Mouse (Mus musculus): ENCODE results near the gene Tbce. TPM values are rescaled to one million over a fixed set of nuclear protein-coding genes. Genes with fewer than 3 reads are reported as not detected.

The Tbce gene
- total and polyA plus RNA-seq, 3 experiments: 27.2 to 82.1 (median 54.4) TPM

DNA sequence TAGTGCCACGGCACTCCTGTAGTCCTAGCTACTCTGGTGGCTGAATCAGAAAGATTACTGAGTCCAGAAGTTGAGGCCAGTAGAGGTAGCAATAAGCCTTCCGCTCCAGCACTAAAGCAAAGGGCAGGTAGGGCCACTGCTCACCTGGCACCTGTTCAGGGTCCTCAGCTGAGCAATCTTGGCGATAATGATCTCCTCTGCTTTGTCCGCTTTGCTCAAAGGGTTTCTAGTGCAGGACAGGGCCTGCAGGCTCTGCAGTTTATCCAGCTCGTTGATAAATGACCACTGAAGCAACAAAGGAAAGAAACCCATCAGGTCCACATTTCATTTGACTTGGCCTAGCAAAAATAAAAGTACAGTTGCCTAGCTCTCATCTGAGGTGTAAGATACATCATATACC, 34.4 kb downstream of the Tbce start:
- H3K36me3 ChIP-seq (replicated peaks in 1 of 2; ENCODE audit: control insufficient read depth in 1 of 2, insufficient read depth in 1 of 2, low read length in 1 of 2): peaks cover 68 to 91% of the 10 kb centered on the region in 2 experiments
- no peaks in the 10 kb centered on the region for H3K79me2 ChIP-seq (replicated peaks; ENCODE audit: control insufficient read depth, extremely low read depth, insufficient read depth, poor library complexity, severe bottlenecking)
- no peak overlapping the region for H3K9ac ChIP-seq (ENCODE audit: insufficient read depth, low read depth)
- in situ Hi-C loops (cut with MboI; ENCODE audit: low pct_ligation_motif_present, low pct_unique_long_range_greater_than_20kb, low sequenced_read_pairs) (no loop called here), dilution Hi-C loops (cut with MboI; ENCODE audit: extremely low pct_ligation_motif_present, extremely low pct_unique_long_range_greater_than_20kb, low sequenced_read_pairs) (no loop called here)
- no peaks in the 10 kb centered on the region for H3K27me3 ChIP-seq (replicated peaks)
- no peak overlapping the region for H3K27ac ChIP-seq (ENCODE audit: insufficient read depth, low read depth)
- H3K9me3 ChIP-seq (replicated peaks; ENCODE audit: low read length): no peaks in the 10 kb centered on the region
- H3K4me1 ChIP-seq (ENCODE audit: control insufficient read depth in 1 of 2, insufficient read depth in 2 of 2): no peaks in the 10 kb centered on the region
- H3K4me3 ChIP-seq (replicated peaks in 1 of 3; ENCODE audit: low read depth in 2 of 3, low read length in 2 of 3, poor library complexity in 1 of 3): no peak overlapping the region
- H3K4me2 ChIP-seq (ENCODE audit: insufficient read depth, low read depth, poor library complexity, severe bottlenecking): no peak overlapping the region
- no peak for DNase-seq (ENCODE audit: extremely low read depth)
- TF ChIP-seq CHD1 (IDR thresholded peaks at IDR 0.05; ENCODE audit: low read depth, low read length): no peak
- TF ChIP-seq NELFE (IDR thresholded peaks at IDR 0.05; ENCODE audit: low read depth, low read length): no peak
- no peak for TF ChIP-seq RAD21 (IDR thresholded peaks at IDR 0.05; ENCODE audit: low read depth, low read length)
- TF ChIP-seq SIN3A (IDR thresholded peaks at IDR 0.05; ENCODE audit: low read length): no peak
- no peak for TF ChIP-seq EP300 (IDR thresholded peaks at IDR 0.05; ENCODE audit: low read length)
- no peak for TF ChIP-seq IRF4 (IDR thresholded peaks at IDR 0.05; ENCODE audit: low read depth, low read length)
- TF ChIP-seq ETS1 (conservative IDR thresholded peaks at IDR 0.05; ENCODE audit: low read depth, low read length): no peak
- TF ChIP-seq TCF12 (IDR thresholded peaks at IDR 0.05; ENCODE audit: low read depth, low read length): no peak
- TF ChIP-seq POLR2A (IDR thresholded peaks at IDR 0.05; ENCODE audit: low read depth, low read length): no peak
- no peak for TF ChIP-seq MEF2A (IDR thresholded peaks at IDR 0.05; ENCODE audit: borderline replicate concordance, low read depth, low read length)

DNA sequence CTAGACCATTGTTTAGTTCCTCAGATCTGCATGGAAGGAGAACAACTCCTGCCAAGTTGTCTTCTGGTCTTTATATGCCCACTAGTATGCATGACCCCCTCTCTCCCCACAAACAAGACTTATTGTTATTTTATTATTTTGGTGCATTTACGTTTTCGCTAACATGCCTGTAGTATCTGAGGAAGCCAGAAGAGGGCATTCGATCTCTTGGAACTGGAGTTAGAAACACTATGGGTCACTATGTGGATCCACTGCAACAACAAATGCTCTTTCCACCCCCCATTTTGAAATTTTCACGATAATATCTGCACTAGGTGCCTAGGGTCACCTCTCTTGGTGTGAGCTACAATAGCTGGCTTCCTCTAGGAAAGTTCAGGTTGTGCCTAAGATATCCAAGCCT, 35.4 kb downstream of the Tbce start:
- TF ChIP-seq SMC3 (IDR thresholded peaks at IDR 0.05; ENCODE audit: low read depth, low read length) (peak; percentile 23; the same call in 1 of the 2 replicates), MXI1 (IDR thresholded peaks at IDR 0.05; ENCODE audit: low read depth, low read length) (no peak), CTCF (conservative IDR thresholded peaks at IDR 0.05 in 1 of 2, IDR thresholded peaks at IDR 0.05 in 1 of 2; ENCODE audit: low read depth in 2 of 2, low read length in 2 of 2) (peak in 1 of 2 experiments; percentile 38; a peak in 1 of 4 replicates)
- Histone ChIP-seq H3K27ac (ENCODE audit: insufficient read depth, low read depth) (no peak overlapping the region), H3K36me3 (replicated peaks in 1 of 2; ENCODE audit: control insufficient read depth in 1 of 2, insufficient read depth in 1 of 2, low read length in 1 of 2) (peaks cover 69 to 91% of the 10 kb centered on the region in 2 experiments), H3K4me2 (ENCODE audit: insufficient read depth, low read depth, poor library complexity, severe bottlenecking) (no peak overlapping the region), H3K4me1 (ENCODE audit: control insufficient read depth in 1 of 2, insufficient read depth in 2 of 2) (no peaks in the 10 kb centered on the region), H3K9me3 (replicated peaks; ENCODE audit: low read length) (no peaks in the 10 kb centered on the region), H3K27me3 (replicated peaks) (no peaks in the 10 kb centered on the region), H3K4me3 (replicated peaks in 1 of 3; ENCODE audit: low read depth in 2 of 3, low read length in 2 of 3, poor library complexity in 1 of 3) (no peak overlapping the region), H3K9ac (ENCODE audit: insufficient read depth, low read depth) (no peak overlapping the region), H3K79me2 (replicated peaks; ENCODE audit: control insufficient read depth, extremely low read depth, insufficient read depth, poor library complexity, severe bottlenecking) (no peaks in the 10 kb centered on the region)
- peak; percentile 6 for DNase-seq (ENCODE audit: extremely low read depth)
- dilution Hi-C loops (cut with MboI; ENCODE audit: extremely low pct_ligation_motif_present, extremely low pct_unique_long_range_greater_than_20kb, low sequenced_read_pairs): no loop called here
- in situ Hi-C loops (cut with MboI; ENCODE audit: low pct_ligation_motif_present, low pct_unique_long_range_greater_than_20kb, low sequenced_read_pairs): no loop called here

GRCm38 (mm10) chr13:14002706-14003105, 36.7 kb downstream of the Tbce start:
- no peaks in the 10 kb centered on the region for H3K79me2 ChIP-seq (replicated peaks; ENCODE audit: control insufficient read depth, extremely low read depth, insufficient read depth, poor library complexity, severe bottlenecking)
- H3K27ac ChIP-seq (ENCODE audit: insufficient read depth, low read depth): no peak overlapping the region
- H3K4me2 ChIP-seq (ENCODE audit: insufficient read depth, low read depth, poor library complexity, severe bottlenecking): no peak overlapping the region
- no peak overlapping the region for H3K4me3 ChIP-seq (replicated peaks in 1 of 3; ENCODE audit: low read depth in 2 of 3, low read length in 2 of 3, poor library complexity in 1 of 3)
- TF ChIP-seq ZKSCAN1 (IDR thresholded peaks at IDR 0.05; ENCODE audit: borderline replicate concordance, low read depth, low read length) (no peak), POLR2A (IDR thresholded peaks at IDR 0.05; ENCODE audit: low read depth, low read length) (no peak), UBTF (IDR thresholded peaks at IDR 0.05; ENCODE audit: low read depth, low read length) (no peak), JUND (conservative IDR thresholded peaks at IDR 0.05; ENCODE audit: low read depth, low read length) (no peak), EP300 (IDR thresholded peaks at IDR 0.05; ENCODE audit: low read length) (no peak), MAX (IDR thresholded peaks at IDR 0.05; ENCODE audit: low read length) (no peak), SMC3 (IDR thresholded peaks at IDR 0.05; ENCODE audit: low read depth, low read length) (no peak), SIN3A (IDR thresholded peaks at IDR 0.05; ENCODE audit: low read length) (no peak), POLR2AphosphoS2 (IDR thresholded peaks at IDR 0.05; ENCODE audit: low read depth, low read length) (no peak), NELFE (IDR thresholded peaks at IDR 0.05; ENCODE audit: low read depth, low read length) (no peak), USF2 (conservative IDR thresholded peaks at IDR 0.05; ENCODE audit: low read depth, low read length) (no peak), CHD2 (IDR thresholded peaks at IDR 0.05; ENCODE audit: low read length) (no peak), PAX5 (IDR thresholded peaks at IDR 0.05; ENCODE audit: low read length) (no peak), RCOR1 (conservative IDR thresholded peaks at IDR 0.05; ENCODE audit: low read depth, low read length) (no peak), TBP (conservative IDR thresholded peaks at IDR 0.05; ENCODE audit: low read depth, low read length) (no peak), MXI1 (IDR thresholded peaks at IDR 0.05; ENCODE audit: low read depth, low read length) (no peak), USF1 (IDR thresholded peaks at IDR 0.05; ENCODE audit: low read depth, low read length) (no peak)
- H3K36me3 ChIP-seq (replicated peaks in 1 of 2; ENCODE audit: control insufficient read depth in 1 of 2, insufficient read depth in 1 of 2, low read length in 1 of 2): peaks cover 71 to 92% of the 10 kb centered on the region in 2 experiments
- no peaks in the 10 kb centered on the region for H3K4me1 ChIP-seq (ENCODE audit: control insufficient read depth in 1 of 2, insufficient read depth in 2 of 2)
- dilution Hi-C loops (cut with MboI; ENCODE audit: extremely low pct_ligation_motif_present, extremely low pct_unique_long_range_greater_than_20kb, low sequenced_read_pairs): no loop called here
- in situ Hi-C loops (cut with MboI; ENCODE audit: low pct_ligation_motif_present, low pct_unique_long_range_greater_than_20kb, low sequenced_read_pairs): no loop called here
- no peak overlapping the region for H3K9ac ChIP-seq (ENCODE audit: insufficient read depth, low read depth)
- no peaks in the 10 kb centered on the region for H3K9me3 ChIP-seq (replicated peaks; ENCODE audit: low read length)
- no peaks in the 10 kb centered on the region for H3K27me3 ChIP-seq (replicated peaks)
- no peak for DNase-seq (ENCODE audit: extremely low read depth)
